Mouse (Mus musculus) CH12.LX (cell line): ENCODE measurements around the gene Cys1. TPM values are rescaled to one million over a fixed set of nuclear protein-coding genes. Genes with fewer than 3 reads are reported as not detected.
A peak's percentile ranks its signal among the peaks of the same experiment; 100 is the strongest.

Source experiments
- DNase-seq: peaks from one replicate; pipeline ENCODE4 v3.0.0-alpha.2; 2013; ENCODE audit errors: extremely low read depth
- H3K27ac ChIP-seq: 2 replicates; pipeline ENCODE4 v1.5.1; 2012; ENCODE audit warnings: low read depth, mild to moderate bottlenecking, control low read depth, moderate library complexity; ENCODE audit not compliant: insufficient read depth
- H3K27me3 ChIP-seq: replicated peaks from 2 replicates; pipeline ENCODE3; 2012; ENCODE audit warnings: inconsistent platforms
- H3K36me3 ChIP-seq, 2 experiments: replicated peaks in 1 of 2; 2 replicates each; pipeline versions ENCODE3 to v1.6.1; 2012; ENCODE audit warnings: inconsistent platforms in 1 of 2, low read length in 1 of 2, mild to moderate bottlenecking in 1 of 2, mixed read lengths in 1 of 2, moderate library complexity in 1 of 2; ENCODE audit not compliant: control insufficient read depth in 1 of 2, insufficient read depth in 1 of 2
- H3K4me1 ChIP-seq, 2 experiments: 2 replicates each; pipeline ENCODE4 v1.6.1; 2012; ENCODE audit warnings: inconsistent platforms in 1 of 2, moderate library complexity in 1 of 2; ENCODE audit not compliant: insufficient read depth in 2 of 2, control insufficient read depth in 1 of 2
- H3K4me2 ChIP-seq: 2 replicates; pipeline ENCODE4 v1.6.1; 2012; ENCODE audit warnings: low read depth, mild to moderate bottlenecking, control low read depth; ENCODE audit not compliant: poor library complexity, insufficient read depth, severe bottlenecking
- H3K4me3 ChIP-seq, 3 experiments: fragments of 150-350 bp in 1 of 3; sonication (generic) in 1 of 3; replicated peaks in 1 of 3; 2 replicates each; pipeline versions ENCODE3 to v1.5.1; 2011 to 2012; ENCODE audit warnings: low read depth in 2 of 3, low read length in 2 of 3, mild to moderate bottlenecking in 2 of 3, moderate library complexity in 2 of 3, control low read depth in 1 of 3, improper control_type of control experiment in 1 of 3, inconsistent platforms in 1 of 3, mixed read lengths in 1 of 3; ENCODE audit not compliant: poor library complexity in 1 of 3
- H3K79me2 ChIP-seq: replicated peaks from 2 replicates; pipeline ENCODE4 v1.6.1; 2012; ENCODE audit warnings: mild to moderate bottlenecking, moderate library complexity; ENCODE audit not compliant: control insufficient read depth, poor library complexity, insufficient read depth, severe bottlenecking; ENCODE audit errors: extremely low read depth
- H3K9ac ChIP-seq: 2 replicates; pipeline ENCODE4 v1.6.1; 2012; ENCODE audit warnings: low read depth, mild to moderate bottlenecking, control low read depth, moderate library complexity; ENCODE audit not compliant: insufficient read depth
- H3K9me3 ChIP-seq: replicated peaks from 2 replicates; pipeline ENCODE3; 2012; ENCODE audit warnings: low read length, inconsistent platforms, mixed read lengths
- BHLHE40 ChIP-seq: IDR thresholded peaks from 2 replicates; pipeline ENCODE4 v1.6.1; 2011; ENCODE audit warnings: mild to moderate bottlenecking, low read depth, low read length, improper control_type of control experiment
- CTCF ChIP-seq, 2 experiments: IDR thresholded peaks in 1 of 2; conservative IDR thresholded peaks in 1 of 2; 2 replicates each; pipeline ENCODE4 v1.5.1; 2011 to 2012; ENCODE audit warnings: low read depth in 2 of 2, low read length in 2 of 2, improper control_type of control experiment in 1 of 2, inconsistent platforms in 1 of 2, mild to moderate bottlenecking in 1 of 2, moderate library complexity in 1 of 2
- ELF1 ChIP-seq: IDR thresholded peaks from 2 replicates; pipeline ENCODE4 v1.6.1; 2014; ENCODE audit warnings: low read depth, mild to moderate bottlenecking, inconsistent platforms, low read length, improper control_type of control experiment
- EP300 ChIP-seq: IDR thresholded peaks from 2 replicates; pipeline ENCODE4 v1.6.1; 2011; ENCODE audit warnings: low read length, improper control_type of control experiment
- ETS1 ChIP-seq: conservative IDR thresholded peaks from 2 replicates; pipeline ENCODE4 v1.6.1; 2012; ENCODE audit warnings: low read depth, mild to moderate bottlenecking, inconsistent platforms, low read length, improper control_type of control experiment, moderate library complexity
- GABPA ChIP-seq: IDR thresholded peaks from 2 replicates; pipeline ENCODE4 v1.6.1; 2012; ENCODE audit warnings: low read depth, low read length, improper control_type of control experiment, inconsistent platforms; ENCODE audit not compliant: insufficient replicate concordance
- IRF4 ChIP-seq: IDR thresholded peaks from 2 replicates; pipeline ENCODE4 v1.6.1; 2014; ENCODE audit warnings: low read depth, mild to moderate bottlenecking, inconsistent platforms, low read length, improper control_type of control experiment
- MAFK ChIP-seq: IDR thresholded peaks from 2 replicates; pipeline ENCODE4 v1.6.1; 2011; ENCODE audit warnings: low read length, improper control_type of control experiment; ENCODE audit not compliant: insufficient replicate concordance
- MAX ChIP-seq: IDR thresholded peaks from 2 replicates; pipeline ENCODE4 v1.6.1; 2011; ENCODE audit warnings: low read length, improper control_type of control experiment
- MAZ ChIP-seq: IDR thresholded peaks from 2 replicates; pipeline ENCODE4 v1.6.1; 2012; ENCODE audit warnings: low read depth, mild to moderate bottlenecking, inconsistent platforms, low read length, improper control_type of control experiment, moderate library complexity
- MXI1 ChIP-seq: IDR thresholded peaks from 2 replicates; pipeline ENCODE4 v1.6.1; 2011; ENCODE audit warnings: mild to moderate bottlenecking, low read depth, low read length, improper control_type of control experiment
- MYC ChIP-seq: IDR thresholded peaks from 2 replicates; pipeline ENCODE4 v1.6.1; 2011; ENCODE audit warnings: low read depth, mild to moderate bottlenecking, improper control_type of control experiment, low read length
- NELFE ChIP-seq: IDR thresholded peaks from 2 replicates; pipeline ENCODE4 v1.6.1; 2011; ENCODE audit warnings: low read depth, low read length, improper control_type of control experiment
- NRF1 ChIP-seq: IDR thresholded peaks from 2 replicates; pipeline ENCODE4 v1.6.1; 2014; ENCODE audit warnings: low read depth, mild to moderate bottlenecking, inconsistent platforms, low read length, improper control_type of control experiment, moderate library complexity
- RAD21 ChIP-seq: IDR thresholded peaks from 2 replicates; pipeline ENCODE4 v1.6.1; 2011; ENCODE audit warnings: low read depth, mild to moderate bottlenecking, low read length, improper control_type of control experiment, moderate library complexity
- RCOR1 ChIP-seq: conservative IDR thresholded peaks from 2 replicates; pipeline ENCODE4 v1.6.1; 2012; ENCODE audit warnings: low read depth, mild to moderate bottlenecking, inconsistent platforms, low read length, improper control_type of control experiment
- SIN3A ChIP-seq: IDR thresholded peaks from 2 replicates; pipeline ENCODE4 v1.6.1; 2012; ENCODE audit warnings: low read length, improper control_type of control experiment, inconsistent platforms
- SMC3 ChIP-seq: IDR thresholded peaks from 2 replicates; pipeline ENCODE4 v1.6.1; 2011; ENCODE audit warnings: low read depth, low read length, improper control_type of control experiment
- TCF12 ChIP-seq: IDR thresholded peaks from 2 replicates; pipeline ENCODE4 v1.6.1; 2014; ENCODE audit warnings: low read depth, mild to moderate bottlenecking, inconsistent platforms, low read length, improper control_type of control experiment
- USF1 ChIP-seq: IDR thresholded peaks from 2 replicates; pipeline ENCODE4 v1.6.1; 2014; ENCODE audit warnings: low read depth, mild to moderate bottlenecking, inconsistent platforms, low read length, improper control_type of control experiment
- USF2 ChIP-seq: conservative IDR thresholded peaks from 2 replicates; pipeline ENCODE4 v1.6.1; 2011; ENCODE audit warnings: low read depth, low read length, improper control_type of control experiment
- ZC3H11A ChIP-seq: IDR thresholded peaks from 2 replicates; pipeline ENCODE4 v1.6.1; 2012; ENCODE audit warnings: low read depth, mild to moderate bottlenecking, inconsistent platforms, low read length, improper control_type of control experiment
- ZMIZ1 ChIP-seq: IDR thresholded peaks from 2 replicates; pipeline ENCODE4 v1.6.1; 2012; ENCODE audit warnings: low read depth, mild to moderate bottlenecking, inconsistent platforms, low read length, improper control_type of control experiment
- ZNF384 ChIP-seq: IDR thresholded peaks from 2 replicates; pipeline ENCODE4 v1.6.1; 2012; ENCODE audit warnings: low read depth, low read length, improper control_type of control experiment, inconsistent platforms
- dilution Hi-C: fragments of 300-500 bp; cut with MboI; formaldehyde crosslinking; loops from 2 replicates; pipeline ENCODE4 v1.14.3; 2020; ENCODE audit warnings: low sequenced_read_pairs; ENCODE audit not compliant: extremely low pct_unique_long_range_greater_than_20kb, extremely low pct_ligation_motif_present
- in situ Hi-C: fragments of 300-500 bp; cut with MboI; formaldehyde crosslinking; loops from 3 replicates; pipeline ENCODE4 v1.14.3; 2019; ENCODE audit warnings: low sequenced_read_pairs, low pct_ligation_motif_present, low pct_unique_long_range_greater_than_20kb, mixed read lengths
- polyA plus RNA-seq: library from polyadenylated mRNA; unstranded; fragments of >175 nt; gene quantifications from 2 replicates; pipeline ENCODE4 v1.2.1, GENCODE M21; 2012; ENCODE audit warnings: low read depth; ENCODE audit not compliant: insufficient read length
- total RNA-seq, 2 experiments: library from RNA; depleted of rRNA; stranded (reverse); fragments of 300-350 nt in 1 of 2; fragments of >200 nt in 1 of 2; gene quantifications; 2 replicates each; pipeline ENCODE4 v1.2.3; 2012 to 2014

Cys1 gene
- total and polyA plus RNA-seq, 3 experiments = not detected

- TF ChIP-seq MAZ (0 out of 2 replicates have a peak, but pooled peaks have one; percentile 44), ZMIZ1 (peak; percentile 39; the same call in 1 of the 2 replicates), RCOR1 (no peak), TCF12 (no peak), RAD21 (no peak)
Observed at GRCm38 (mm10) chr12:24632404-24632803, 49.2 kb downstream of the Cys1 start (continued).

DNA sequence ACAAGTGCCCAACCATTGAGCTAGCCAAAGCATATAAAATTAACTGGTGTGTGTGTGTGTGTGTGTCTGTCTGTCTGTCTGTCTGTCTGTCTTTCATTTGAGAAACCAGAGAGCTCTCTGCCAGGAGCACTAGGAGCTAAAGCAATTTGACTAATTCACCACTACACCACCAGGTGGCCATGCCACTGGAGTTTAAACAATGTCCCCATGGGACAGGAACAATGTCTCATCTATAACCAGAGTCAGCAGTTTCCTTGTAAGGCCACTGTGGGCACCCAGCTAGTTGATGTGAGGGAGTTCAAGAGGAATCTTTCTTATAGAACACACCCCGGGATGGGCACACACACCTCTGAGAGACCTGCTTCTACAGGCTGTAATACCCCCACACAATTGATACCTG lies 51.4 kb downstream of the Cys1 start:
- dilution Hi-C loops = no loop called here
- Histone ChIP-seq H3K27ac (0 out of 2 replicates have a peak overlapping the region, but pooled peaks have one; percentile 5), H3K9me3 (no peaks in the 10 kb centered on the region), H3K36me3 (peaks cover 0 to 1% of the 10 kb centered on the region in 2 experiments), H3K79me2 (no peaks in the 10 kb centered on the region), H3K4me3 (no peak overlapping the region), H3K27me3 (no peaks in the 10 kb centered on the region), H3K4me2 (no peak overlapping the region), H3K4me1 (peaks cover 33 to 60% of the 10 kb centered on the region in 2 experiments), H3K9ac (no peak overlapping the region)
- no peak for TF ChIP-seq MXI1
- peak; percentile 57 for TF ChIP-seq RAD21
- no peak for TF ChIP-seq EP300
- peak; percentile 83 for TF ChIP-seq SMC3
- TF ChIP-seq CTCF (conservative IDR thresholded peaks at IDR 0.05 in 1 of 2, IDR thresholded peaks at IDR 0.05 in 1 of 2; ENCODE audit: low read depth in 2 of 2, low read length in 2 of 2) = peak; percentile 37 to 82; a peak in 3 of 4 replicates
- TF ChIP-seq MAFK = peak; percentile 88
- TF ChIP-seq ETS1 = peak; percentile 35; the same call in 1 of the 2 replicates
- peak; percentile 87 for DNase-seq
- in situ Hi-C loops = no loop called here

- Histone ChIP-seq H3K9ac (no peak overlapping the region), H3K79me2 (no peaks in the 10 kb centered on the region), H3K27me3 (no peaks in the 10 kb centered on the region), H3K4me1 (peaks cover 24 to 57% of the 10 kb centered on the region in 2 experiments), H3K36me3 (peaks cover 0 to 6% of the 10 kb centered on the region in 2 experiments), H3K27ac (no peak overlapping the region), H3K4me2 (no peak overlapping the region), H3K4me3 (no peak overlapping the region)
- DNase-seq = no peak
- dilution Hi-C loops = no loop called here
- in situ Hi-C loops = no loop called here
- no peak for TF ChIP-seq GABPA
- TF ChIP-seq IRF4 = no peak
- TF ChIP-seq MAX = no peak
- TF ChIP-seq NRF1 = no peak
- TF ChIP-seq EP300 = no peak
- no peak for TF ChIP-seq NELFE
- no peak for TF ChIP-seq USF1
- no peak for TF ChIP-seq USF2
- no peak for TF ChIP-seq ZNF384
- TF ChIP-seq SIN3A = no peak
- no peak for TF ChIP-seq ZC3H11A
- no peak for TF ChIP-seq ETS1
- no peak for TF ChIP-seq MYC
- no peak for TF ChIP-seq ELF1
- no peak for TF ChIP-seq BHLHE40
- no peak for TF ChIP-seq MXI1
- TF ChIP-seq, all 38 proteins: peak for 0
- no peaks in the 10 kb centered on the region for H3K9me3 ChIP-seq
Observed at GRCm38 (mm10) chr12:24627215-24627614, 54.4 kb downstream of the Cys1 start.
